Comparison of ENCODE assay signal across 29 mouse cellular contexts in genomic region chr2:157780956-157781355, GRCm38 (mm10). TPM values are rescaled to one million over a fixed set of nuclear protein-coding genes. Genes with fewer than 3 reads are reported as not detected.
DNase-seq lines count a peak whose midpoint lies in the region; ATAC-seq and TF ChIP-seq lines count a peak whose summit lies in the region.
"Had no signal": no experiment of that assay in that cellular context is flagged by ENCODE, and none has a peak within 500 bp of the region (broad histone marks: within the 10 kb centered on the region; RNA-seq: fewer than 3 reads in every experiment).

No protein-coding gene starts in this region.

- WGBS in forebrain, embryonic 13.5 days = 38% methylated on average over 3 of the region's 3 CpGs
- 52% methylated on average over 3 of the region's 3 CpGs for WGBS in hindbrain, embryonic 15.5 days
- 31% methylated on average over 3 of the region's 3 CpGs for WGBS in midbrain, postnatal 0 days

- H3K4me1 ChIP-seq in megakaryocyte, embryonic 14.5 days = no peaks in the 10 kb centered on the region
- H3K4me1 ChIP-seq in forebrain, embryonic 13.5 days = peaks cover 15% of the 10 kb centered on the region
- 0 out of 2 replicates have a peak, but pooled peaks cover 3% of the 10 kb centered on the region for H3K4me1 ChIP-seq in hindbrain, embryonic 15.5 days (replicated peaks)
- H3K4me1 ChIP-seq in midbrain, postnatal 0 days (ENCODE audit: insufficient read depth, low read length) = no peaks in the 10 kb centered on the region
- H3K4me1 ChIP-seq: stomach, embryonic 15.5 days had no signal

- no peak overlapping the region for H3K9ac ChIP-seq in forebrain, embryonic 13.5 days
- H3K9ac ChIP-seq in hindbrain, embryonic 15.5 days = no peak overlapping the region
- H3K9ac ChIP-seq in midbrain, postnatal 0 days (replicated peaks; ENCODE audit: low read length, poor library complexity, severe bottlenecking) = no peak overlapping the region
- H3K9ac ChIP-seq: heart, embryonic 13.5 days; limb, embryonic 12.5 days; liver, postnatal 0 days; stomach, embryonic 15.5 days had no signal

- H3K27me3 ChIP-seq in megakaryocyte, embryonic 14.5 days (replicated peaks) = no peaks in the 10 kb centered on the region
- no peaks in the 10 kb centered on the region for H3K27me3 ChIP-seq in forebrain, embryonic 13.5 days
- no peaks in the 10 kb centered on the region for H3K27me3 ChIP-seq in hindbrain, embryonic 15.5 days
- H3K27me3 ChIP-seq in midbrain, postnatal 0 days (ENCODE audit: insufficient read depth, low read length) = no peaks in the 10 kb centered on the region
- H3K27me3 ChIP-seq: CH12.LX; heart, embryonic 13.5 days; limb, embryonic 12.5 days; Patski; stomach, embryonic 15.5 days had no signal

- no peak overlapping the region for H3K4me2 ChIP-seq in forebrain, embryonic 13.5 days
- H3K4me2 ChIP-seq in hindbrain, embryonic 15.5 days = no peak overlapping the region
- no peak overlapping the region for H3K4me2 ChIP-seq in midbrain, postnatal 0 days (ENCODE audit: low read depth, low read length, poor library complexity, severe bottlenecking)
- H3K4me2 ChIP-seq: heart, embryonic 13.5 days; limb, embryonic 12.5 days; liver, embryonic 11.5 days; stomach, embryonic 15.5 days had no signal

- intact Hi-C loops in left cerebral cortex, postnatal 14 days (cut with DNase I) = no loop called here

- peaks cover 94% of the 10 kb centered on the region for H3K36me3 ChIP-seq in megakaryocyte, embryonic 14.5 days (replicated peaks; ENCODE audit: low read length)
- H3K36me3 ChIP-seq in forebrain, embryonic 13.5 days (ENCODE audit: poor library complexity, severe bottlenecking) = peaks cover 47% of the 10 kb centered on the region
- peaks cover 3% of the 10 kb centered on the region; the same call in 1 of the 2 replicates for H3K36me3 ChIP-seq in hindbrain, embryonic 15.5 days
- peaks cover 11% of the 10 kb centered on the region; the same call in 1 of the 2 replicates for H3K36me3 ChIP-seq in midbrain, postnatal 0 days (ENCODE audit: insufficient read depth, low read length)
- H3K36me3 ChIP-seq: stomach, embryonic 15.5 days had no signal

- peak overlapping the region; percentile 25; the same call in 1 of the 2 replicates for H3K27ac ChIP-seq in forebrain, embryonic 13.5 days
- H3K27ac ChIP-seq in hindbrain, embryonic 15.5 days (replicated peaks) = peak overlapping the region; percentile 66; the same call in 1 of the 2 replicates
- peak overlapping the region; percentile 32; the same call in 1 of the 2 replicates for H3K27ac ChIP-seq in midbrain, postnatal 0 days (ENCODE audit: low read depth, low read length)
- H3K27ac ChIP-seq: heart, embryonic 13.5 days; kidney, postnatal 0 days; limb, embryonic 12.5 days; macrophage; stomach, embryonic 15.5 days had no signal

- no peak for TF ChIP-seq CTCF in midbrain, postnatal 0 days (IDR thresholded peaks at IDR 0.05)

- H3K4me3 ChIP-seq in megakaryocyte, embryonic 14.5 days (replicated peaks) = peak overlapping the region; percentile 29
- H3K4me3 ChIP-seq in forebrain, embryonic 13.5 days = no peak overlapping the region
- no peak overlapping the region for H3K4me3 ChIP-seq in hindbrain, embryonic 15.5 days
- H3K4me3 ChIP-seq in midbrain, postnatal 0 days (ENCODE audit: low read depth, low read length) = no peak overlapping the region
- H3K4me3 ChIP-seq: heart, embryonic 13.5 days; limb, embryonic 12.5 days; stomach, embryonic 15.5 days had no signal

- DNase-seq in midbrain, postnatal 0 days (ENCODE audit: low spot score) = no peak
- no peak for DNase-seq in left cerebral cortex, postnatal 14 days (ENCODE audit: low spot score in 2 of 2)
- no peak for DNase-seq in layer of hippocampus, adult 8-10 months (ENCODE audit: low spot score in 2 of 2)
- DNase-seq: adrenal gland, postnatal 36 days; B cell, adult 2 months; cerebellum, adult 11 months; cerebellum, adult 9-11 months; gastrocnemius, postnatal 25 days; heart, adult 18-20 months; heart, postnatal 14 days; kidney, adult 11 months; liver, postnatal 0 days; right cerebral cortex, adult 18-20 months; right cerebral cortex, postnatal 4 days; thymus, postnatal 25 days had no signal

- no peak for ATAC-seq in megakaryocyte, adult 5-6 weeks (ENCODE audit: poor library complexity, severe bottlenecking)
- no peak for ATAC-seq in forebrain, embryonic 13.5 days
- no peak for ATAC-seq in hindbrain, embryonic 15.5 days (ENCODE audit: low FRiP score, low read depth)
- ATAC-seq in midbrain, postnatal 0 days (ENCODE audit: low FRiP score) = no peak
- ATAC-seq: liver, postnatal 0 days; lung, postnatal 0 days; Patski had no signal

- no peaks in the 10 kb centered on the region for H3K9me3 ChIP-seq in megakaryocyte, embryonic 14.5 days
- H3K9me3 ChIP-seq in forebrain, embryonic 13.5 days (replicated peaks) = no peaks in the 10 kb centered on the region
- no peaks in the 10 kb centered on the region for H3K9me3 ChIP-seq in hindbrain, embryonic 15.5 days
- no peaks in the 10 kb centered on the region for H3K9me3 ChIP-seq in midbrain, postnatal 0 days (ENCODE audit: low read length)
- H3K9me3 ChIP-seq: G1E; heart, embryonic 13.5 days; stomach, embryonic 15.5 days had no signal

RNA-seq across cellular contexts. Expression of gene Ctnnbl1, which starts 43.8 kb away (rescaled TPM):
- 2.0 and 11.9 TPM in 2 replicates for polyA plus RNA-seq in megakaryocyte, embryonic 14.5 days (2012; ENCODE audit: insufficient read depth, low replicate concordance)
- total RNA-seq in megakaryocyte, adult 5-6 weeks (2015) = 13.5 and 20.0 TPM in 2 replicates
- 35.2 and 35.9 TPM in 2 replicates for total RNA-seq in megakaryocyte, adult 5-6 weeks (2017)
- 96.6 and 97.1 TPM in 2 replicates for polyA plus RNA-seq in forebrain, embryonic 13.5 days (2015; fragmentation: Nextera tagmentation; extraction: Ambion mirVana)
- polyA plus RNA-seq in hindbrain, embryonic 15.5 days (2015; fragmentation: Nextera tagmentation; extraction: Ambion mirVana) = 55.6 and 58.9 TPM in 2 replicates
- 33.7 and 40.0 TPM in 2 replicates for total RNA-seq in midbrain, postnatal 0 days (2014; rRNA removed)
- polyA plus RNA-seq in midbrain, postnatal 0 days (2015; fragmentation: Nextera tagmentation; extraction: Ambion mirVana) = 44.7 and 45.5 TPM in 2 replicates
- total RNA-seq in left cerebral cortex, postnatal 14 days (2021) = 10 to 100 TPM; 23.7 to 26.1 TPM
- 10 to 100 TPM; 27.3 to 37.7 (median 29.8) TPM for total RNA-seq in layer of hippocampus, adult 8-10 months (2022)
